Mouse (Mus musculus) embryonic facial prominence, embryonic 12.5 days (tissue): ENCODE results near the gene Pdha1. TPM values are rescaled to one million over a fixed set of nuclear protein-coding genes. Genes with fewer than 3 reads are reported as not detected.

Experiments
- ATAC-seq: fragments of 200-750 bp; cut with Nextera tagmentation; 2 replicates; pipeline ENCODE4 v1.8.0; 2017; ENCODE audit not compliant: insufficient number of reproducible peaks, insufficient read depth, low FRiP score, low TSS enrichment
- H3K27ac ChIP-seq: fragments of 300-500 bp; sonication (generic); 2 replicates; pipeline ENCODE4 v1.5.1; 2016; ENCODE audit warnings: mild to moderate bottlenecking
- H3K27me3 ChIP-seq: fragments of 300-500 bp; sonication (generic); 2 replicates; pipeline ENCODE4 v1.6.1; 2016; ENCODE audit warnings: mild to moderate bottlenecking, moderate library complexity
- H3K36me3 ChIP-seq: fragments of 300-500 bp; sonication (generic); 2 replicates; pipeline ENCODE4 v1.6.1; 2016; ENCODE audit warnings: mild to moderate bottlenecking
- H3K4me1 ChIP-seq: fragments of 300-500 bp; sonication (generic); 2 replicates; pipeline ENCODE4 v1.6.1; 2016
- H3K4me2 ChIP-seq: fragments of 300-500 bp; sonication (generic); replicated peaks from 2 replicates; pipeline ENCODE4 v1.6.1; 2016; ENCODE audit warnings: mild to moderate bottlenecking, moderate library complexity
- H3K4me3 ChIP-seq: fragments of 300-500 bp; sonication (generic); 2 replicates; pipeline ENCODE4 v1.5.1; 2016; ENCODE audit warnings: mild to moderate bottlenecking
- H3K9ac ChIP-seq: fragments of 300-500 bp; sonication (generic); 2 replicates; pipeline ENCODE4 v1.6.1; 2016; ENCODE audit warnings: mild to moderate bottlenecking, moderate library complexity
- H3K9me3 ChIP-seq: fragments of 300-500 bp; sonication (generic); 2 replicates; pipeline ENCODE4 v1.6.1; 2016; ENCODE audit warnings: mild to moderate bottlenecking, moderate library complexity
- WGBS: fragments of 180-500 bp; shearing (Covaris S2); methylation state at CpG from one replicate; pipeline ENCODE4 v1.1.7; 2016; 5-methylcytosine and 5-hydroxymethylcytosine counted together
- polyA plus RNA-seq: library from polyadenylated mRNA; unstranded; fragments of >200 nt; fragmentation: Nextera tagmentation; extraction: Ambion mirVana; gene quantifications from 2 replicates; pipeline ENCODE4 v1.2.1, GENCODE M21; 2016

The Pdha1 gene
- polyA plus RNA-seq, 1 experiment from 2014 or later: 91.5 TPM

- H3K36me3 ChIP-seq: no peaks in the 10 kb centered on the region
- H3K4me1 ChIP-seq: peaks cover 6% of the 10 kb centered on the region; the same call in 1 of the 2 replicates
- H3K27ac ChIP-seq: no peak overlapping the region
- peak overlapping the region; percentile 61 for H3K4me2 ChIP-seq
- ATAC-seq: no peak
- H3K9me3 ChIP-seq: no peaks in the 10 kb centered on the region
- H3K4me3 ChIP-seq: 0 out of 2 replicates have a peak overlapping the region, but pooled peaks have one; percentile 20
- no peak overlapping the region for H3K9ac ChIP-seq
- 21% methylated on average over 6 of the region's 6 CpGs for WGBS
- H3K27me3 ChIP-seq: peaks cover 7% of the 10 kb centered on the region; the same call in 1 of the 2 replicates
Observed at GRCm38 (mm10) chrX:160135719-160136118, 2.5 kb downstream of the Pdha1 start.

- no peak overlapping the region for H3K27ac ChIP-seq
- H3K9me3 ChIP-seq: no peaks in the 10 kb centered on the region
- H3K27me3 ChIP-seq: peaks cover 7% of the 10 kb centered on the region; the same call in 1 of the 2 replicates
- 83% methylated on average over 11 of the region's 11 CpGs for WGBS
- H3K4me2 ChIP-seq: no peak overlapping the region
- no peak overlapping the region for H3K9ac ChIP-seq
- no peak overlapping the region for H3K4me3 ChIP-seq
- no peaks in the 10 kb centered on the region for H3K36me3 ChIP-seq
- H3K4me1 ChIP-seq: peaks cover 6% of the 10 kb centered on the region; the same call in 1 of the 2 replicates
- no peak for ATAC-seq
Observed at GRCm38 (mm10) chrX:160134136-160134843, 3.9 kb downstream of the Pdha1 start.

- Histone ChIP-seq H3K36me3 (0 out of 2 replicates have a peak, but pooled peaks cover 5% of the 10 kb centered on the region), H3K4me2 (no peak overlapping the region), H3K4me3 (no peak overlapping the region), H3K4me1 (no peaks in the 10 kb centered on the region), H3K9ac (no peak overlapping the region), H3K27ac (no peak overlapping the region), H3K9me3 (no peaks in the 10 kb centered on the region), H3K27me3 (no peaks in the 10 kb centered on the region)
- WGBS: 83% methylated on average over 3 of the region's 3 CpGs
- no peak for ATAC-seq
Observed at GRCm38 (mm10) chrX:160116658-160117057, 21.6 kb downstream of the Pdha1 start.

- Histone ChIP-seq H3K4me1 (no peaks in the 10 kb centered on the region), H3K27me3 (no peaks in the 10 kb centered on the region)
Observed at GRCm38 (mm10) chrX:160116074-160116473, 22.1 kb downstream of the Pdha1 start.

GRCm38 (mm10) chrX:160113777-160114176 is 24.4 kb downstream of the Pdha1 start:
- H3K4me3 ChIP-seq: no peak overlapping the region
- no peaks in the 10 kb centered on the region for H3K9me3 ChIP-seq
- H3K27ac ChIP-seq: no peak overlapping the region
- ATAC-seq: no peak
- no peak overlapping the region for H3K4me2 ChIP-seq
- no peaks in the 10 kb centered on the region for H3K4me1 ChIP-seq
- no peaks in the 10 kb centered on the region for H3K27me3 ChIP-seq
- H3K36me3 ChIP-seq: 0 out of 2 replicates have a peak, but pooled peaks cover 2% of the 10 kb centered on the region
- no peak overlapping the region for H3K9ac ChIP-seq
- 81% methylated on average over 1 of the region's 1 CpGs for WGBS

More at GRCm38 (mm10) chrX:160116074-160116473, 22.1 kb downstream of the Pdha1 start:
- Histone ChIP-seq H3K9ac (no peak overlapping the region), H3K4me3 (no peak overlapping the region), H3K27ac (no peak overlapping the region), H3K9me3 (no peaks in the 10 kb centered on the region), H3K4me2 (no peak overlapping the region), H3K36me3 (0 out of 2 replicates have a peak, but pooled peaks cover 5% of the 10 kb centered on the region)
- no peak for ATAC-seq

GRCm38 (mm10) chrX:160107817-160108216 is 30.4 kb downstream of the Pdha1 start:
- no peak overlapping the region for H3K4me3 ChIP-seq
- no peaks in the 10 kb centered on the region for H3K9me3 ChIP-seq
- H3K9ac ChIP-seq: no peak overlapping the region
- 67% methylated on average over 4 of the region's 4 CpGs for WGBS
- no peaks in the 10 kb centered on the region for H3K27me3 ChIP-seq
- no peak overlapping the region for H3K4me2 ChIP-seq
- no peaks in the 10 kb centered on the region for H3K4me1 ChIP-seq
- H3K36me3 ChIP-seq: no peaks in the 10 kb centered on the region
- ATAC-seq: no peak
- H3K27ac ChIP-seq: no peak overlapping the region

- Histone ChIP-seq H3K36me3 (no peaks in the 10 kb centered on the region), H3K9me3 (no peaks in the 10 kb centered on the region), H3K27ac (no peak overlapping the region), H3K9ac (no peak overlapping the region), H3K4me3 (no peak overlapping the region), H3K4me2 (no peak overlapping the region), H3K27me3 (no peaks in the 10 kb centered on the region), H3K4me1 (no peaks in the 10 kb centered on the region)
- WGBS: 66% methylated on average over 1 of the region's 1 CpGs
- ATAC-seq: no peak
Observed at GRCm38 (mm10) chrX:160091973-160092372, 46.2 kb downstream of the Pdha1 start.

Other genes starting within 250 kb of the Pdha1 start
- 0.14 and 0.32 TPM in 2 replicates for gene Map3k15, start 150.0 kb downstream of the Pdha1 start, polyA plus RNA-seq